Mouse (Mus musculus): ENCODE results near the gene Thsd7b. TPM values are rescaled to one million over a fixed set of nuclear protein-coding genes. Genes with fewer than 3 reads are reported as not detected.
"Not testable (repeated sequence)": the region's sequence is repeated elsewhere in the genome, so short reads cannot be mapped to it uniquely, and the experiment has no call there.

Gene Thsd7b
- polyA plus RNA-seq, 1 experiment: 0.07 TPM

DNA sequence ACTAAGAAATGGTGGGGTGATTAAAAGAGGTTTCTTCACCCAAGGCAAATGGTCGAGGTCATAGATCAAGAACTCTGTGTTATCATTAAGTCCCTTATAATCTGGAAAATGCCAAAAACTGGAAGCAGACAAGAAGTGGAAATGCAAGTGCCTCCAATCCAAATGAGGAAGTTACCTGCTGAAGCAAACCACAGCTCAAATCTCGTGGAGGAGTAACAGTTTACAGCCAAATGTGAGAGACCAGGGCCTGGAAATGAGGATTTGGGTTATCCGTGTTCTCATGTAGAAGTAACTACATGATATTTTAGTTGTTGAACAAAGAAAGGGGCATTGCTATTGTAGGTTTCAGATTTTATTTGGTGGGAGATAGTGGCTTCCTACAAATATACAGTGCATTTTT, 335.3 kb downstream of the Thsd7b start:
- no peaks in the 10 kb centered on the region for H3K4me1 ChIP-seq
- H3K36me3 ChIP-seq (replicated peaks; ENCODE audit: low read length): no peaks in the 10 kb centered on the region
- H3K9me3 ChIP-seq: peaks cover 18% of the 10 kb centered on the region
- no peak for TF ChIP-seq FLI1 (IDR thresholded peaks at IDR 0.05; ENCODE audit: low read length)
- no peak overlapping the region for H3K4me3 ChIP-seq (replicated peaks)
- H3K27me3 ChIP-seq (replicated peaks): peaks cover 52% of the 10 kb centered on the region

DNA sequence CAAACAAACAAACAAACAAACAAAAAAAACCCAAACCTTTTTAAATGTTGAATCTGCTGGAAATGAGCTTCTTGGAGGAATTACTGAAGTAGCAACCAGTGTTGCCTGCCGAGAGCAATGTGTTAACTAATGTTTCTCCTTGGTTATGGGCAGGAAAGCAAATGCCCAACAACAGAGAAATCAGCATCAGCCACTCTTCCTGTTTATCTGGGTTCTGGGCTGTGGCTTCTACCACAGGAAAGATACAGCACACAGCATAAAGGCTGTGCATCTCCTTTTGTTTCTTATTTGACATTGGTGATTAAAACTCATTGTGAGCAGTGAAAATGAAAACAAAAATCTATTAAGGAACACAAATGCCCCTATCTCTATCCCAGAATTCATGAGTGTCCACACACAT, 343.0 kb downstream of the Thsd7b start:
- peak; percentile 34; the same call in 1 of the 3 replicates for TF ChIP-seq GATA1 (IDR thresholded peaks at IDR 0.05; ENCODE audit: borderline replicate concordance, low read length)
- no peak for TF ChIP-seq FLI1 (IDR thresholded peaks at IDR 0.05; ENCODE audit: low read length)
- peaks cover 28% of the 10 kb centered on the region for H3K4me1 ChIP-seq
- no peaks in the 10 kb centered on the region for H3K36me3 ChIP-seq (replicated peaks; ENCODE audit: low read length)

GRCm38 (mm10) chr1:129619440-129620301, 346.6 kb downstream of the Thsd7b start:
- no peaks in the 10 kb centered on the region for H3K36me3 ChIP-seq (replicated peaks; ENCODE audit: low read length)
- H3K9me3 ChIP-seq: peaks cover 8% of the 10 kb centered on the region
- H3K4me3 ChIP-seq (replicated peaks): no peak overlapping the region
- TF ChIP-seq GATA1 (IDR thresholded peaks at IDR 0.05; ENCODE audit: borderline replicate concordance, low read length): no peak
- no peak for TF ChIP-seq FLI1 (IDR thresholded peaks at IDR 0.05; ENCODE audit: low read length)
- peaks cover 56% of the 10 kb centered on the region for H3K27me3 ChIP-seq (replicated peaks)
- H3K4me1 ChIP-seq: peaks cover 28% of the 10 kb centered on the region

More for the DNA sequence above, 343.0 kb downstream of the Thsd7b start:
- H3K4me3 ChIP-seq (replicated peaks): peak overlapping the region; percentile 7
- peaks cover 15% of the 10 kb centered on the region for H3K9me3 ChIP-seq
- H3K27me3 ChIP-seq (replicated peaks): peaks cover 62% of the 10 kb centered on the region

GRCm38 (mm10) chr1:129624519-129624918, 351.4 kb downstream of the Thsd7b start:
- Histone ChIP-seq H3K36me3 (replicated peaks; ENCODE audit: low read length) (no peaks in the 10 kb centered on the region), H3K27me3 (replicated peaks) (peaks cover 49% of the 10 kb centered on the region), H3K9me3 (peaks cover 11% of the 10 kb centered on the region), H3K4me1 (no peaks in the 10 kb centered on the region), H3K4me3 (replicated peaks) (no peak overlapping the region)
- TF ChIP-seq FLI1 (IDR thresholded peaks at IDR 0.05; ENCODE audit: low read length) (no peak), GATA1 (IDR thresholded peaks at IDR 0.05; ENCODE audit: borderline replicate concordance, low read length) (no peak)

- TF ChIP-seq FLI1 (IDR thresholded peaks at IDR 0.05; ENCODE audit: low read length): no peak
- no peak for TF ChIP-seq GATA1 (IDR thresholded peaks at IDR 0.05; ENCODE audit: borderline replicate concordance, low read length)
- 0 out of 2 replicates have a peak, but pooled peaks cover 2% of the 10 kb centered on the region for H3K9me3 ChIP-seq
Measured at GRCm38 (mm10) chr1:129635146-129635545, 362.0 kb downstream of the Thsd7b start.

GRCm38 (mm10) chr1:129644252-129644861, 371.3 kb downstream of the Thsd7b start:
- Histone ChIP-seq H3K4me1 (no peaks in the 10 kb centered on the region), H3K9me3 (no peaks in the 10 kb centered on the region)
- no peak for TF ChIP-seq GATA1 (IDR thresholded peaks at IDR 0.05; ENCODE audit: borderline replicate concordance, low read length)
- TF ChIP-seq FLI1 (IDR thresholded peaks at IDR 0.05; ENCODE audit: low read length): no peak

More at GRCm38 (mm10) chr1:129635146-129635545, 362.0 kb downstream of the Thsd7b start:
- H3K4me1 ChIP-seq: no peaks in the 10 kb centered on the region
- no peak overlapping the region for H3K4me3 ChIP-seq (replicated peaks)
- no peaks in the 10 kb centered on the region for H3K36me3 ChIP-seq (replicated peaks; ENCODE audit: low read length)
- H3K27me3 ChIP-seq (replicated peaks): peaks cover 10% of the 10 kb centered on the region

DNA sequence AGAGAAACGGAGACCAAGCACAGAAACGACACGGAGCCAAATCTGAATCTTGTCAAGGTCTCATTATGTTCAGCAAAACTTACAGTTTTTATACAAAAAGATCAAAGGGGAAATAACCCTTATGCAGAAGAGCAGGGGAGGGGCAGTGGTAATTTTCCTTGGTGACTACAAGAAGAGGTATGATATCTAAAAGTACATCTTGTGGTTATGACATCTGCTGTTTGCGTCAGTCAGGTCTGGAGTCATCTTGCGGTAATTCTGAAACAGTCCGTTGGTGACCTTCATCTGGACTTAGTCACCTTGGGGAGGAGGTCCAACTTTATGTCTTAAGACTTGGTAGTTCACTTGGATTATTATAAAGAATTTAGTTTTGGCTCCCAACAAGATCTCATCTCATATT, 378.3 kb downstream of the Thsd7b start:
- not testable (repeated sequence) for H3K4me1 ChIP-seq; H3K36me3 ChIP-seq (replicated peaks; ENCODE audit: low read length); H3K4me3 ChIP-seq (replicated peaks); H3K27me3 ChIP-seq (replicated peaks); H3K9me3 ChIP-seq

More at GRCm38 (mm10) chr1:129644252-129644861, 371.3 kb downstream of the Thsd7b start:
- H3K27me3 ChIP-seq (replicated peaks): peaks cover 1% of the 10 kb centered on the region
- H3K4me3 ChIP-seq (replicated peaks): no peak overlapping the region
- no peaks in the 10 kb centered on the region for H3K36me3 ChIP-seq (replicated peaks; ENCODE audit: low read length)

GRCm38 (mm10) chr1:129658045-129658444, 384.9 kb downstream of the Thsd7b start:
- Histone ChIP-seq H3K36me3 (replicated peaks; ENCODE audit: low read length) (no peaks in the 10 kb centered on the region), H3K9me3 (no peaks in the 10 kb centered on the region), H3K27me3 (replicated peaks) (no peaks in the 10 kb centered on the region), H3K4me1 (peaks cover 6% of the 10 kb centered on the region), H3K4me3 (replicated peaks) (no peak overlapping the region)
- no peak for TF ChIP-seq GATA1 (IDR thresholded peaks at IDR 0.05; ENCODE audit: borderline replicate concordance, low read length)
- no peak for TF ChIP-seq FLI1 (IDR thresholded peaks at IDR 0.05; ENCODE audit: low read length)

DNA sequence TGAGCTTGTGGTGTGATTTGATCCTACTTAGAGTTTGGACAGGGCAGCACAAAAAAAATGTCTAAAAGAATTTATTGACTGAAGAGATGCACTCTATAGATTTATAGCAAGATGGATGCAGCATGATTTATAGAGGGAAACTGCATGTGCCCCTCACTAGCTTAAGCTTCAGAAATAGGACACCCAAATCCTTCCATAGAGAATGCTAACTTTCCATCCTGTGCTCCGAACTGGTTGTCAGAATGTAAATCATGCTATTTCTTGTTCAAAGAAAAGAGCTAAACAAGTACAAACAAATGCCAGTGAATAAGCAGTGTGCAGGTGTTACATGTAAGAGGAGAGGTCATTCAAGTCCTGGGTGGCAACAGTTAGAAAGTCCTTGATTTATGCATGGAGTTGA, 402.8 kb downstream of the Thsd7b start:
- TF ChIP-seq FLI1 (IDR thresholded peaks at IDR 0.05; ENCODE audit: low read length) (no peak), GATA1 (IDR thresholded peaks at IDR 0.05; ENCODE audit: borderline replicate concordance, low read length) (no peak)
- Histone ChIP-seq H3K36me3 (replicated peaks; ENCODE audit: low read length) (no peaks in the 10 kb centered on the region), H3K4me1 (0 out of 2 replicates have a peak, but pooled peaks cover 1% of the 10 kb centered on the region), H3K27me3 (replicated peaks) (no peaks in the 10 kb centered on the region), H3K9me3 (no peaks in the 10 kb centered on the region), H3K4me3 (replicated peaks) (no peak overlapping the region)

- TF ChIP-seq GATA1 (IDR thresholded peaks at IDR 0.05; ENCODE audit: borderline replicate concordance, low read length) (no peak), FLI1 (IDR thresholded peaks at IDR 0.05; ENCODE audit: low read length) (no peak)
- H3K4me1 ChIP-seq: 0 out of 2 replicates have a peak, but pooled peaks cover 3% of the 10 kb centered on the region
- H3K4me3 ChIP-seq (replicated peaks): no peak overlapping the region
- no peaks in the 10 kb centered on the region for H3K36me3 ChIP-seq (replicated peaks; ENCODE audit: low read length)
- H3K9me3 ChIP-seq: no peaks in the 10 kb centered on the region
- H3K27me3 ChIP-seq (replicated peaks): no peaks in the 10 kb centered on the region
Measured at GRCm38 (mm10) chr1:129678851-129679250, 405.7 kb downstream of the Thsd7b start.
